ENCODE assay signal across 18 mouse cellular contexts in genomic region chr1:36723146-36724056, GRCm38 (mm10). TPM values are rescaled to one million over a fixed set of nuclear protein-coding genes. Genes with fewer than 3 reads are reported as not detected.
DNase-seq lines count a peak whose midpoint lies in the region; ATAC-seq and TF ChIP-seq lines count a peak whose summit lies in the region.
"Had no signal": no experiment of that assay in that cellular context is flagged by ENCODE, and none has a peak within 500 bp of the region (broad histone marks: within the 10 kb centered on the region; RNA-seq: fewer than 3 reads in every experiment).

No protein-coding gene starts in this region.

- H3K36me3 ChIP-seq in kidney, postnatal 0 days (ENCODE audit: insufficient read depth, low read length): no peaks in the 10 kb centered on the region
- no peaks in the 10 kb centered on the region for H3K36me3 ChIP-seq in forebrain, embryonic 10.5 days (replicated peaks)
- H3K36me3 ChIP-seq: liver, embryonic 13.5 days; midbrain, embryonic 10.5 days; neural tube, embryonic 12.5 days had no signal

- no peaks in the 10 kb centered on the region for H3K4me1 ChIP-seq in kidney, postnatal 0 days (replicated peaks; ENCODE audit: insufficient read depth, low read length)
- peaks cover 15% of the 10 kb centered on the region for H3K4me1 ChIP-seq in forebrain, embryonic 10.5 days
- H3K4me1 ChIP-seq: liver, embryonic 13.5 days; midbrain, embryonic 10.5 days had no signal

- no peaks in the 10 kb centered on the region for H3K27me3 ChIP-seq in kidney, postnatal 0 days (ENCODE audit: insufficient read depth, low read length)
- no peaks in the 10 kb centered on the region for H3K27me3 ChIP-seq in forebrain, embryonic 10.5 days (ENCODE audit: poor library complexity, severe bottlenecking)
- H3K27me3 ChIP-seq: CH12.LX; liver, embryonic 13.5 days; neural tube, embryonic 12.5 days had no signal

- no peak overlapping the region for H3K27ac ChIP-seq in kidney, postnatal 0 days
- H3K27ac ChIP-seq in forebrain, embryonic 10.5 days: no peak overlapping the region
- H3K27ac ChIP-seq: liver, embryonic 13.5 days; midbrain, embryonic 10.5 days; neural tube, embryonic 12.5 days had no signal

- no peak overlapping the region for H3K9ac ChIP-seq in kidney, postnatal 0 days (ENCODE audit: low read depth, low read length)
- H3K9ac ChIP-seq: liver, embryonic 13.5 days; neural tube, embryonic 12.5 days had no signal

- intact Hi-C loops in left cerebral cortex, postnatal 14 days (cut with DNase I): no loop called here
- intact Hi-C loops in left cerebral cortex, postnatal 10 days (cut with DNase I): no loop called here

- H3K9me3 ChIP-seq in kidney, postnatal 0 days (replicated peaks; ENCODE audit: low read length): no peaks in the 10 kb centered on the region
- H3K9me3 ChIP-seq in forebrain, embryonic 10.5 days: no peaks in the 10 kb centered on the region
- H3K9me3 ChIP-seq: liver, embryonic 13.5 days; midbrain, embryonic 10.5 days; neural tube, embryonic 12.5 days had no signal

- no peak for TF ChIP-seq CTCF in kidney, postnatal 0 days (IDR thresholded peaks at IDR 0.05; ENCODE audit: low read depth)

- WGBS in kidney, postnatal 0 days: 51% methylated on average over 16 of the region's 16 CpGs
- WGBS in forebrain, embryonic 10.5 days: 82% methylated on average over 16 of the region's 16 CpGs

- no peak overlapping the region for H3K4me3 ChIP-seq in kidney, postnatal 0 days (replicated peaks; ENCODE audit: low read depth, low read length)
- no peak overlapping the region for H3K4me3 ChIP-seq in forebrain, embryonic 10.5 days
- H3K4me3 ChIP-seq: liver, embryonic 13.5 days; midbrain, embryonic 10.5 days; neural tube, embryonic 12.5 days had no signal

- DNase-seq in kidney, postnatal 0 days (ENCODE audit: low spot score): peak; percentile 41
- no peak for DNase-seq in kidney, postnatal 14 days
- DNase-seq in NIH3T3 (ENCODE audit: low read depth): peak; percentile 57
- peak; percentile 79 for DNase-seq in induced T-regulatory cell, adult 2 months (ENCODE audit: low read depth)
- DNase-seq in left cerebral cortex, postnatal 14 days (ENCODE audit: low spot score in 2 of 2): no peak
- no peak for DNase-seq in forebrain, embryonic 10.5 days (ENCODE audit: extremely low spot score, low spot score)
- DNase-seq in left cerebral cortex, postnatal 10 days (ENCODE audit: extremely low spot score in 1 of 2, low spot score in 2 of 2): no peak
- DNase-seq: adrenal gland, postnatal 25 days; cerebellum, adult 11-12 months; heart, postnatal 36 days; kidney, adult 2 months; layer of hippocampus, postnatal 36 days; liver, embryonic 13.5 days had no signal

- ATAC-seq in kidney, postnatal 0 days (replicated peaks; ENCODE audit: low FRiP score, low read depth): no peak
- ATAC-seq in neutrophil, adult 5-6 weeks (ENCODE audit: extremely low read depth, insufficient number of reproducible peaks, low FRiP score, poor library complexity, severe bottlenecking): 0 out of 2 replicates have a peak, but pooled peaks have one; percentile 23

- no peak overlapping the region for H3K4me2 ChIP-seq in kidney, postnatal 0 days (ENCODE audit: low read length)
- H3K4me2 ChIP-seq: liver, embryonic 13.5 days; neural tube, embryonic 12.5 days had no signal

RNA-seq across cellular contexts. Expression of gene Actr1b, which starts 9.2 kb away (rescaled TPM):
- 77.8 and 92.8 TPM in 2 replicates for polyA plus RNA-seq in kidney, postnatal 0 days (2015; fragmentation: Nextera tagmentation; extraction: Ambion mirVana)
- total RNA-seq in neutrophil, adult 5-6 weeks (2017): 53.7 and 59.8 TPM in 2 replicates
- 100 to 1,000 TPM; 273 to 294 TPM for total RNA-seq in left cerebral cortex, postnatal 14 days (2021)
- 136 and 141 TPM in 2 replicates for polyA plus RNA-seq in forebrain, embryonic 10.5 days (2016; fragmentation: Nextera tagmentation; extraction: Ambion mirVana)
- total RNA-seq in left cerebral cortex, postnatal 10 days (2021): 100 to 1,000 TPM; 202 to 213 TPM

RNA-seq across cellular contexts. Expression of gene 4933424G06Rik, which starts 13.5 kb away (rescaled TPM):
- polyA plus RNA-seq in kidney, postnatal 0 days (2015; fragmentation: Nextera tagmentation; extraction: Ambion mirVana): 0.11 TPM in 1 of 2 replicates, not detected in the other
- total RNA-seq in neutrophil, adult 5-6 weeks (2017): not detected in 2 replicates
- 1 to 10 TPM; 1.3 to 1.7 TPM for total RNA-seq in left cerebral cortex, postnatal 14 days (2021)
- not detected in 2 replicates for polyA plus RNA-seq in forebrain, embryonic 10.5 days (2016; fragmentation: Nextera tagmentation; extraction: Ambion mirVana)
- total RNA-seq in left cerebral cortex, postnatal 10 days (2021): under 1 TPM; 0.71 to 0.81 TPM
- total RNA-seq: adrenal gland, postnatal 25 days; CH12.LX; heart, adult 8-10 months; heart, postnatal 36 days; layer of hippocampus, postnatal 36 days had no signal
- polyA plus RNA-seq: kidney, adult 2 months; liver, embryonic 13.5 days; neural tube, embryonic 12.5 days had no signal

RNA-seq across cellular contexts. Expression of gene Cox5b, which starts 32.2 kb away (rescaled TPM):
- 1,072 and 1,147 TPM in 2 replicates for polyA plus RNA-seq in kidney, postnatal 0 days (2015; fragmentation: Nextera tagmentation; extraction: Ambion mirVana)
- total RNA-seq in neutrophil, adult 5-6 weeks (2017): 136 and 171 TPM in 2 replicates
- total RNA-seq in left cerebral cortex, postnatal 14 days (2021): 100 to 1,000 TPM; 688 to 718 TPM
- polyA plus RNA-seq in forebrain, embryonic 10.5 days (2016; fragmentation: Nextera tagmentation; extraction: Ambion mirVana): 496 and 519 TPM in 2 replicates
- total RNA-seq in left cerebral cortex, postnatal 10 days (2021): 100 to 1,000 TPM; 610 to 632 TPM

RNA-seq across cellular contexts. Expression of gene Zap70, which starts 38.2 kb away (rescaled TPM):
- 0.17 and 0.51 TPM in 2 replicates for polyA plus RNA-seq in kidney, postnatal 0 days (2015; fragmentation: Nextera tagmentation; extraction: Ambion mirVana)
- 7.1 and 12.8 TPM in 2 replicates for total RNA-seq in neutrophil, adult 5-6 weeks (2017)
- total RNA-seq in left cerebral cortex, postnatal 14 days (2021): 1 to 10 TPM; 1.7 TPM
- 0.33 and 0.43 TPM in 2 replicates for polyA plus RNA-seq in forebrain, embryonic 10.5 days (2016; fragmentation: Nextera tagmentation; extraction: Ambion mirVana)
- total RNA-seq in left cerebral cortex, postnatal 10 days (2021): 1 to 10 TPM; 2.3 TPM
- polyA plus RNA-seq: liver, embryonic 13.5 days had no signal

RNA-seq across cellular contexts. Expression of gene Fam178b, which starts 40.4 kb away (rescaled TPM):
- 1.0 and 1.6 TPM in 2 replicates for polyA plus RNA-seq in kidney, postnatal 0 days (2015; fragmentation: Nextera tagmentation; extraction: Ambion mirVana)
- not detected in 2 replicates for total RNA-seq in neutrophil, adult 5-6 weeks (2017)
- under 1 TPM in 1 of 2 experiments, not detected in 1; 0.53 TPM for total RNA-seq in left cerebral cortex, postnatal 14 days (2021)
- polyA plus RNA-seq in forebrain, embryonic 10.5 days (2016; fragmentation: Nextera tagmentation; extraction: Ambion mirVana): 0.42 and 0.79 TPM in 2 replicates
- total RNA-seq in left cerebral cortex, postnatal 10 days (2021): under 1 TPM in 1 of 2 experiments, not detected in 1; 0.69 TPM
- total RNA-seq: CH12.LX; layer of hippocampus, postnatal 36 days had no signal

Comparison
In these comparisons a context has a peak if more than half of its experiments do, and no peak if none do; other contexts are left out.
1. DNase-seq: peak in kidney, postnatal 0 days (single experiment), NIH3T3 (single experiment) and induced T-regulatory cell, adult 2 months (single experiment); none in kidney, postnatal 14 days (single experiment), left cerebral cortex, postnatal 14 days (0 of 2), forebrain, embryonic 10.5 days (single experiment) and left cerebral cortex, postnatal 10 days (0 of 2).